Mouse (Mus musculus) lung, embryonic 15.5 days (tissue): ENCODE data around the gene Acer3. TPM values are rescaled to one million over a fixed set of nuclear protein-coding genes. Genes with fewer than 3 reads are reported as not detected.

Experiments
- ATAC-seq: fragments of 200-750 bp; cut with Nextera tagmentation; 2 replicates; pipeline ENCODE4 v1.8.0; 2017; ENCODE audit warnings: moderate number of reproducible peaks, borderline replicate concordance; ENCODE audit not compliant: low FRiP score, low TSS enrichment; ENCODE audit errors: extremely low read depth
- H3K27ac ChIP-seq: fragments of 300-500 bp; sonication (generic); 2 replicates; pipeline ENCODE4 v1.5.1; 2015; ENCODE audit warnings: moderate library complexity, mild to moderate bottlenecking, inconsistent platforms
- H3K27me3 ChIP-seq: fragments of 300-500 bp; sonication (generic); 2 replicates; pipeline ENCODE4 v1.6.1; 2015; ENCODE audit warnings: inconsistent platforms
- H3K36me3 ChIP-seq: fragments of 300-500 bp; sonication (generic); 2 replicates; pipeline ENCODE4 v1.6.1; 2015; ENCODE audit warnings: inconsistent platforms
- H3K4me1 ChIP-seq: fragments of 300-500 bp; sonication (generic); 2 replicates; pipeline ENCODE4 v1.6.1; 2015; ENCODE audit warnings: inconsistent platforms
- H3K4me2 ChIP-seq: fragments of 300-500 bp; sonication (generic); 2 replicates; pipeline ENCODE4 v1.6.1; 2015; ENCODE audit warnings: inconsistent platforms, mild to moderate bottlenecking, moderate library complexity
- H3K4me3 ChIP-seq: fragments of 300-500 bp; sonication (generic); 2 replicates; pipeline ENCODE4 v1.5.1; 2015; ENCODE audit warnings: mild to moderate bottlenecking, inconsistent platforms
- H3K9ac ChIP-seq: fragments of 300-500 bp; sonication (generic); 2 replicates; pipeline ENCODE4 v1.6.1; 2015; ENCODE audit warnings: inconsistent platforms
- H3K9me3 ChIP-seq: fragments of 300-500 bp; sonication (generic); 2 replicates; pipeline ENCODE4 v1.6.1; 2016; ENCODE audit warnings: inconsistent platforms
- WGBS: fragments of 180-500 bp; shearing (Covaris S2); methylation state at CpG from one replicate; pipeline ENCODE4 v1.1.7; 2015; 5-methylcytosine and 5-hydroxymethylcytosine counted together
- polyA plus RNA-seq: library from polyadenylated mRNA; unstranded; fragments of >200 nt; fragmentation: Nextera tagmentation; extraction: Ambion mirVana; gene quantifications from 2 replicates; pipeline ENCODE4 v1.2.1, GENCODE M21; 2015

Acer3 gene
- polyA plus RNA-seq, 1 experiment from 2014 or later, result 28.3 TPM

DNA sequence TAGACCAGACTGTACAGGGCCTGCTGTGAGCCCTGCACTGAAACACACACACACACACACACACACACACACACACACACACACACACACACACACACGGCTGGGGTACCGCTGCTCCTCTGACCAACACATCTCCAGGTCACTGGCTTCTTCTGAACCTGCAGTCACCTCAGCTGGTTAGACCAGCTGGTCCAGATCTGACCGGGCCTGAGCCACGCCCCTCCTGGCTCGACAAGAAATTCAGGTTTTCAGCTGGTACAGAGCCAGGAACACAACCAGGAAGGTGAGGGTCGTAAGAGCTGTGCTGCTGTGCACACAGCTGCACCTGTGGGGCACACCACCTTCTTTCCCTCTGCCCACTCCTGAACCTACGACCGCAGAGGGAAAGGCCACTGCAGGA lies 162.5 kb downstream of the Acer3 start:
- Histone ChIP-seq H3K27me3 (no peaks in the 10 kb centered on the region), H3K4me1 (peaks cover 72% of the 10 kb centered on the region)

GRCm38 (mm10) chr7:98157636-98158332 lies 163.2 kb downstream of the Acer3 start:
- Histone ChIP-seq H3K27me3 (no peaks in the 10 kb centered on the region), H3K9me3 (no peaks in the 10 kb centered on the region), H3K27ac (peak overlapping the region; percentile 79), H3K4me1 (peaks cover 69% of the 10 kb centered on the region), H3K4me2 (peak overlapping the region; percentile 16; the same call in 1 of the 2 replicates), H3K36me3 (no peaks in the 10 kb centered on the region), H3K4me3 (no peak overlapping the region), H3K9ac (no peak overlapping the region)
- 37% methylated on average over 5 of the region's 5 CpGs for WGBS
- no peak for ATAC-seq

More for the DNA sequence above, 162.5 kb downstream of the Acer3 start:
- H3K4me2 ChIP-seq, result peak overlapping the region; percentile 16; the same call in 1 of the 2 replicates
- no peaks in the 10 kb centered on the region for H3K36me3 ChIP-seq
- H3K9me3 ChIP-seq, result no peaks in the 10 kb centered on the region
- peak; percentile 40; the same call in 1 of the 2 replicates for ATAC-seq
- 30% methylated on average over 6 of the region's 8 CpGs for WGBS
- peak overlapping the region; percentile 79 for H3K27ac ChIP-seq
- no peak overlapping the region for H3K4me3 ChIP-seq
- no peak overlapping the region for H3K9ac ChIP-seq

Other genes starting within 250 kb of the Acer3 start
- gene Myo7a, start 201.7 kb downstream of the Acer3 start, polyA plus RNA-seq, result 11.6 and 12.9 TPM in 2 replicates
- 0.19 and 0.20 TPM in 2 replicates for gene Omp, start 175.7 kb downstream of the Acer3 start, polyA plus RNA-seq
- gene Capn5, start 142.9 kb downstream of the Acer3 start, polyA plus RNA-seq, result 7.5 and 8.8 TPM in 2 replicates
- gene B3gnt6, start 121.7 kb downstream of the Acer3 start, polyA plus RNA-seq, result 0.15 and 0.21 TPM in 2 replicates
- 9.0 and 9.1 TPM in 2 replicates for gene Tsku, start 40.1 kb upstream of the Acer3 start, polyA plus RNA-seq
- gene Gucy2d, start 119.2 kb upstream of the Acer3 start, polyA plus RNA-seq, result not detected in 2 replicates
- gene Lrrc32, start 168.1 kb upstream of the Acer3 start, polyA plus RNA-seq, result 4.8 and 5.5 TPM in 2 replicates